Mouse (Mus musculus): Measurements from ENCODE around the gene Acsm1. TPM values are rescaled to one million over a fixed set of nuclear protein-coding genes. Genes with fewer than 3 reads are reported as not detected.

Acsm1 gene
- total RNA-seq, 2 experiments from 2014 or later, result not detected

DNA sequence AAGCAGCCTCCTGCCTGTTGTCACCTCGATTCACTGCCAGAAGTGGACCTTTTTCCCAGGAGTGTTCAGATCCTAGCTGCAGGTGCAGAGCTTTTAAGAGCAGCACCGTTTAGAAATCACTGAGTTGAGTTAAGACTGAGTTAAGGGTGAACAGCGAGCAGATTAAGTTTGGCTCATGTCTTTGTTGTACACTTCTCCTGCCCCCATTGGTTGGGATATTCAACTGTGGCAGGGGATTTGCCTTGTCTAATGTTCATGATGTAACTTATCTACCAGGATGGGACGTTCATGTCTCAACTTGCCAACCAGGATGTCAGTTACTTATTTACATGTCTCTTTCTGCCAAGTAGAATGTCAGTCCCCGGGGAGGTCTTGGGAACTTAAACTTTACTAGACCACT, 35.5 kb downstream of the Acsm1 start:
- intact Hi-C loops (cut with DNase I), result no loop called here
- no peak for DNase-seq (ENCODE audit: low spot score in 2 of 2)

GRCm38 (mm10) chr7:119667893-119668292, 61.1 kb downstream of the Acsm1 start:
- no peak for DNase-seq (ENCODE audit: low spot score in 2 of 2)
- intact Hi-C loops (cut with DNase I), result no loop called here

DNA sequence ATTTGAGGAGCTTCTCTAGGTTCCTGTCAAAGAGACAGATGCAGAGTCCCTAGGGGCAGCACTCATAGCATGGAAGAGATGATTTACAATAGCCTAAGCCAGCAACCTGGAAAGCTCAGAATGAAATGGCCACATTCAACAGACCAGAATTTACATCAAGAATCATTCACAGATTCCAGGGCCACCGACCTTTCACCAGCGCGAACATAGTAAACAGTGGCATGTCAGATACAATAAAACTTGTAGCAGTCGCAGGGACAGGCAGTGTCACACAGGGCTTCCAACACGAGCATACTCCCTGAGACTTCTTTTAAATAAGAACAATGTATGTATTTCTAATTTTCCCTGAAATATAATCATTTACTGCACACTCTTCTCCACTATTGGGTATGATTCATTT, 63.6 kb downstream of the Acsm1 start:
- intact Hi-C loops (cut with DNase I), result loop anchor here (5.0 to 10.0 kb wide), 5 partner anchors 114 to 657 kb away; partner anchors contain the start of genes Abca14, Abca15, Acsm5 and Crym
- no peak for DNase-seq (ENCODE audit: low spot score in 2 of 2)

- intact Hi-C loops (cut with DNase I), result loop anchor here (5.0 to 10.0 kb wide), 5 partner anchors 114 to 656 kb away; partner anchors contain the start of genes Abca14, Abca15, Acsm5 and Crym
- no peak for DNase-seq (ENCODE audit: low spot score in 2 of 2)
Observed at GRCm38 (mm10) chr7:119670925-119671324, 64.1 kb downstream of the Acsm1 start.

DNA sequence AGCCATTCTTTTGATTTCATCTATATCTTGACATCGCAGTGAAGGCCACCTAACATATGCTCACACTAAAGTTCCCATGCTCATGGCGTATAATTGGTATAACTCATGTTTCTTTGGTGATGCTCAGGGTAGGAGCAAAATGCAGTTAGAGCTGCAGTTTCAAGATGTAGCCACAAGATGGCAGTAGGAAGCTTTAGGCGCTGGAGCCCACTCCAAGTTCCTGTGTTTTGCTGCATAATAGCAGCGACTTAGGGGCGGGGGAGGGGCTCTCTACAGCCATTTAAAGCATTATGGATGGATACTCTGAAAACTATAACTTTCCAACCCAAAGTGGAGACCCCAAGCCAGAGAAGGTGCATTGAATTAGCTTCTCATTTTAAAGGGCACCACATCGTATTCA, 66.6 kb downstream of the Acsm1 start:
- intact Hi-C loops (cut with DNase I), result loop anchor here (5.0 to 10.0 kb wide), 5 partner anchors 111 to 654 kb away; partner anchors contain the start of genes Abca14, Abca15, Acsm5 and Crym
- peak; percentile 29 to 31 for DNase-seq (ENCODE audit: low spot score in 2 of 2)

GRCm38 (mm10) chr7:119680107-119680506, 73.3 kb downstream of the Acsm1 start:
- intact Hi-C loops (cut with DNase I), result no loop called here

GRCm38 (mm10) chr7:119682699-119683098, 75.9 kb downstream of the Acsm1 start:
- intact Hi-C loops (cut with DNase I), result no loop called here

More at GRCm38 (mm10) chr7:119680107-119680506, 73.3 kb downstream of the Acsm1 start:
- DNase-seq (ENCODE audit: low spot score in 2 of 2), result no peak

GRCm38 (mm10) chr7:119689726-119690125, 82.9 kb downstream of the Acsm1 start, which contains the start of gene Acsm4:
Gene Acsm4 (plus strand): TSS chr7:119690026.
- no peak for DNase-seq (ENCODE audit: low spot score in 2 of 2)
- intact Hi-C loops (cut with DNase I), result no loop called here

More at GRCm38 (mm10) chr7:119682699-119683098, 75.9 kb downstream of the Acsm1 start:
- DNase-seq (ENCODE audit: low spot score in 2 of 2), result no peak

DNA sequence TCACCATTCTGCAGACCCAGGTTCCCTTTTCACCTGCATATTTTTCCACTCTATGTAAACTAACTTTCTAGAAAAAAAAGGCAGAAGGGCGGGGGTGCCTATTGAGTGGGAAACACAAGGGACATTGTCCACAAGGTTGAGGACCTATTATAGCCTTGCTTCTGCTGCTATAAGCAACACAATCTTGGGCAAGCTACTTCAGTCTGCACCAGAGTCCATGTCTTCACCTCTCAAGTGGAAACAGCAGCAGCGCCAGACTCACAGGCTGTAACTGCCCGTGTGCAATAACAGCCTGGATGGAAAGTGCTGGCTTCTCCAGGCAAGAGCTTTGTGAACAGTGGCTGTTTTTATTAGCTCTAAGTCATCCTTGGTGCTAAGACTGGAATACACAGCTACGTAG, 85.5 kb downstream of the Acsm1 start:
- intact Hi-C loops (cut with DNase I), result no loop called here
- DNase-seq (ENCODE audit: low spot score in 2 of 2), result no peak

- no peak for DNase-seq (ENCODE audit: low spot score in 2 of 2)
- intact Hi-C loops (cut with DNase I), result no loop called here
Observed at GRCm38 (mm10) chr7:119694926-119695325, 88.1 kb downstream of the Acsm1 start.

Other genes with a start within 250 kb of the Acsm1 start
- not detected for gene Gp2, start 147.7 kb upstream of the Acsm1 start, total RNA-seq (2021)
- not detected for gene Umod, start 127.7 kb upstream of the Acsm1 start, total RNA-seq (2021)
- under 1 TPM; 0.79 to 0.84 TPM for gene Acsm5, start 87.6 kb upstream of the Acsm1 start, total RNA-seq (2021)
- not detected for gene Pdilt, start 83.5 kb upstream of the Acsm1 start, total RNA-seq (2021)
- gene Acsm2, start 52.7 kb upstream of the Acsm1 start, total RNA-seq (2021), result not detected
- not detected for gene Acsm4, start 83.0 kb downstream of the Acsm1 start, total RNA-seq (2021)
- 10 to 100 TPM; 42.4 to 44.7 TPM for gene Thumpd1, start 113.8 kb downstream of the Acsm1 start, total RNA-seq (2021)
- gene Acsm3, start 153.9 kb downstream of the Acsm1 start, total RNA-seq (2021), result not detected
- 1 to 10 TPM in 1 of 2 experiments, under 1 TPM in 1; 0.25 to 1.9 TPM for gene Rexo5, start 187.0 kb downstream of the Acsm1 start, total RNA-seq (2021)
- gene Eri2, start 187.0 kb downstream of the Acsm1 start, total RNA-seq (2021), result 1 to 10 TPM; 5.4 to 7.5 TPM

Measured in left cerebral cortex, postnatal 36 days (tissue).